Mouse (Mus musculus): ENCODE measurements around the gene Fyn.

Fyn gene

DNA sequence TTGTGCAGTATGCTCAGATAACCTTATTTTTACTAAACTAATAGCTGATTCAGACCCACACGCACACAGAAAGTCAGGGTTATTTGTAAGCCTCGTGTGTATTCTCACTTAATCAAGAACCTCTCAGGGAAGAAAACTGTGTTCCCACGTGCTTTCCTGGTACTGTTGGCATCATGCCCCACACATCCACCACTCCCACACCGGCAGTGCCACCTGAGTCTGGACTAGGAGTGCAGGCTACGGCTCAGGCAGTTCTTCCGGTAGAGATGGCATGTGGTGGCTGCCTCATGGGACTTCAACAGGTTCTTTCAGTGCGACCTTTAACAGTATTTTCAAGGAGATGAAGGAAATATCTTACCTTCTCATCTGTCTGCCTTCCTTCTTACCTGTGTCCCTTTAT lies 104.3 kb downstream of the Fyn start:
- DNase-seq: peak in 1 of 2 experiments; percentile 52

GRCm38 (mm10) chr10:39479361-39479760 lies 110.7 kb downstream of the Fyn start:
- DNase-seq: no peak

DNA sequence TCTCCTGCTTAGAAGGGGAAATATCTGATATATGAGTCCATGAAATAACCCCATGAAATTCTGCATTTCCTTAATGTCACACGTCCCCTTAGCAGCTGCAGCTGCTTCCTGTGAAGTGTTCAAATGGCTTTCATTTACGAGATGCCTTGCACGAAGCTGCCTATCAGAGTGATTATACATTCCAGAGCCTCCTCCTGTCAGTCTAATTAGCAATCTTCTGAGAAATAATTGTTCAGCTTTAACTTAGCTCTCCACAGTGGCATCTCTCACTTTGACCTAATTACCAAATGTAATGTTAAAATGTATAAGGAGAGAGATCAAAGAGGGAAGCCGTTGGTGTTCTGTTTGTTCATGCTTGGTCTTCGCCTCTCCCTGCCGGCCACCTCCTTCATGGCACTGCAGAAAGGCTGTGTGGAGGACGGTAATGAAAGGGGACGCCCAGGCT lies 115.7 kb downstream of the Fyn start:
- no peak for DNase-seq

DNA sequence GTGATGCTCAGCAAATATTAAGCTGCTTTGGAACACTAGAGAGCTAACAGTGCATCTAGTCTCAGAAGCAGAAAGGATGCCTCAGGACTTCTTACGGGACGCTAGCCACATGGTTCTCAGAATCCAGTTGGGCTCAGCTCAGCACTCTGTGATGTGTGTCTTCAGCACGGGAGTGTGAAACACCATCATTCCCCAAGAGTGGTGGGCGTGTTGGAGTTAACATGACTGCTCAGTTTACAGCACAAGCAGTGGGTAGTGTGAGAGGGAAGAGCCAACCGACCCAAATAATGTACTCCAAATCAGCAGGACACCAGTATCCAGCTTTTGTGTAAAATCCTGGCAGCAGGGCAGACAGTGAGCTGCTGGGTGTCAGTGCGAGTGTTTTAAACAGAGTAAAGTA lies 116.2 kb downstream of the Fyn start:
- DNase-seq: no peak

DNA sequence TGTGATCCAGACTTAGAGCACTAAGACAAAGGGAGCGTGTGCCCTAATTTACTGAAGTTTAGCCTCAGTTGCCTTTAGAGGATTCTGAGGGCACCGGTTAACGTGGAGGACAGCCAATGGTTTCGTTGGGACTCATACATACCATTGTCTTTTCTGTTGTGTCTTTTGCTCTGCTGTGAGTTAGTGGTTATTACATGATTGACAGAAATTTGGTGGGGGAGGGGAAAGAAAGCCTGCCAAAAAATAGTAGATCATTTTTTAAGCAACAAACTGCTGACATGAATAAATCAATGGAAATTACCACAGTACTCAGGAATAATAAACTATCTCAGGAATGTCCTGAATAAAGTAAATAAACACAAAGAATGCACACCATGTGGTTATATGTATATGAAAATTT lies 117.3 kb downstream of the Fyn start:
- DNase-seq: no peak

GRCm38 (mm10) chr10:39486501-39487450 lies 118.1 kb downstream of the Fyn start:
- DNase-seq: no peak

DNA sequence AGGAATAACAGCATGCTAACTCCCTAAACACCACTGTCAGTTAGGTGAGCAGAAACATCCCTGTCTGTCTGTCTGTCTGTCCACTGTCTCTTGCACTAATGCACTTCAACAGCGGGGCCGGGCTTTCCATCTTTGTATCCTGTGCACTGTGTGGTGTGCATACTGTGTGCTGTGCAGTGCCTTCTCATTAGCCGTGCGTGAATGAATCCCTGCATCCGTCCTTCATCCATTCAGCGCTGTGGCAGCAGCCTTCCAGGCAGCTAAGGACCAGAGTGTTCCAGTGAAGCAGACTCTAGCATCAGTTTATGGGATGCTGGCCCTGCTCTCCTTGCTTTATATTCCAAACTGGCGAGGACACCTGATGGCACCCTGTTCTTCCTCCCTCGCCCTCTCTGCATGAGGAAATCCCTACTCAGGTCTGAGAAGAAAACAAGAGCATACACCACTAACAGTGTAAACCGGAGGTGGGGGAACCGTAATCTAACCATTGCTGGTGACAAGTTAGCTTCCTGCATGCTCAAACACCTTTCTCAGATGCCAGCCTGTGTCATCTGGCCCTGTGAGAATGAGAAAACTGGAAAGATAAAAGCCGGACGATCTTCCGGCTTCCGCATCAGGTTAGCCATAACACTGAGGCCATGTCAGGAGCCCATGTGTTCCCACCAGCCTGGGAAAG lies 119.2 kb downstream of the Fyn start:
- DNase-seq: no peak

DNA sequence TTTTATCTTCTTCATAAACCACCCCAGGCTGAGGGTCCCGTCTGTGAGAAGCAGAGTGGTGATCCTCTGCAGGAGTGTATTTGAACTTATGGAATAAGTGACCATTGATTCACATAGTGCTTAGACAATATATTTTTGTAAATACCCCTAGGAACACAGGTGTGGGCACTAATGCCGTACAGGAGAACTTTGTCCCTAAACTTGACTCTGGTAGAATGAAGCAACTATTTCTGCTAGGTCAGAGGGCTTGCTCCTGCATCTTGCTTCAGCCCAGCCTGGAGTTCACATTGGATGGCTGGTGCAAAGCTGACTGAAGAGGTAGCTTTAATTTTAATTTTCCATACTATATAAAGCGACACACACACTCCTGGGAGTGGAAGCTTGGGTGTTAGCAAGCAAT lies 119.9 kb downstream of the Fyn start:
- no peak for DNase-seq

DNA sequence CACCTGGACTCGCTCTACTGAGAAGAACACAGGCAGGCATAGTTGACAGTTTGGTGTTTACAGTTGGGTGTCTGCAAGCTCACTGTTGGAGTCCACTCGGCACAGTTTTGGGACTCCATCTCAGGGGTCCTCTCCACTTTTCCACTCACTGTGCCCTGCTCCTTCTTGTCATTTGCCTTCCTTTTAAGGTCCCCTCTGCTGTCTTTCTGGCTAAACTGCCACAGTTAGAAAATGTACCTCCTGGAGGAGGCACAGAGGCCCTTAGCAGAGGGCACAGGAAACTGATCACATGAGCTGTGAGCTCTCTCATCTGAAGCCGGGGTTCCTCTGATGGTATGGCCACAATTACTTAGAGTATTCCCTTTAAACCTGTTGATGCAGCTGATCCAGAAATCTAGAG lies 120.3 kb downstream of the Fyn start:
- DNase-seq: no peak

- no peak for DNase-seq
Observed at GRCm38 (mm10) chr10:39490349-39491121, 121.9 kb downstream of the Fyn start.

DNA sequence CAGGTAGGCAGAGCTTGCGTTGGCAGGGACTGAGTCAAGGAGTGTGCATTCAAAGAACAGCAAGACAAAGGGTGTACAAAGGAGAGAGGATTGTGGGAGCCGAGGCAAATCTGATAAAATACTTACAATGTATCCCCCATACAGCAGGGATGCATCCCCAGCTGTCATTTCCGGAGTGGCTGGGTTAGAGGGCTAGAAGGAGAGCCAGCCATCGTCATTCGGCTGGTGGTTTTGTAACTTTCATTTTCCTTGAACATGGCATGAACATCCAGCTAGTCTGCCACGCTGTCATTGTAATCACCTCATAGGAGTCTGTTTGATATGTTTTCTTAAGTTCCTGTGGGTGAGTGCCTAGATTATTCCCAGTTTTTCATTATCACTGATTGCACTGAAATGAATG lies 123.5 kb downstream of the Fyn start:
- no peak for DNase-seq

DNA sequence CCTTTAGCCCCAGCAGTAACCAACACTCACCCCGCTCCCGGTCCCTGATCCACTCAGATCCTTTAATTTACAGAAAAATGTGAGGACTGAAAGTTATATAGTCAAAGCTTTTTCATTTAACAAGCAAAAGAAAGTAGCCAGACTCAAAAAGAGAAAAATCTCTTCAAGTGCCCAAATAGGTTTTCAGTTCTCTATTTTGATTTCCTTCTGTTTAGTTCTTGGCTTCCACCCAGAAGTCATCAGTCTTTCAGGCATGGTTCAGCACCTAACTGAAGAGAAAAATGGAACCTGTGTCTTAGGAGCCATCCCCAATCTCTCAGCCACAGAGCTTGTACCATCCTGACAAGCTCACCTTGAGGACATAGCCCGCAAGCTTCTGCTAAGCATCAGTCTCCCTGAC lies 124.4 kb downstream of the Fyn start:
- DNase-seq: no peak

DNA sequence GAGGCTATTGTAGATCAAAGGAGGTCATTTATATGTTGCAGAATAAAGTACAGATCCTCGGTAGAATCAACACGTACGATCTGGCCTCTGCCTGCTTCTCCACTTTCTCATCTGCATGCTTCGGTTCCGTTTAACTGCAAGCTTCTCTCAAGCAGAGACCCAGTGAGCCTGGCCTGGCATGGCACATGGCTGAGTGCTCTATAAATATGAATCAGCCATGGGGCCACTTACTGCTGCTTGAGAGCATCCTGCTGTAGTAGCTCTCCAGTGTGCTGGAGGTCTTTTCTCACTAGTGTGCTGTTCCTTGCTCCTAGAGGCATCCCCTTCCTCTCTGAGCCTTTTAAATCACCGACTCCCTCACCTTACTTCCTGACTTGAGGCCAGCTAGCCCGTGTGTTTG lies 130.0 kb downstream of the Fyn start:
- peak; percentile 62 to 67 for DNase-seq

DNA sequence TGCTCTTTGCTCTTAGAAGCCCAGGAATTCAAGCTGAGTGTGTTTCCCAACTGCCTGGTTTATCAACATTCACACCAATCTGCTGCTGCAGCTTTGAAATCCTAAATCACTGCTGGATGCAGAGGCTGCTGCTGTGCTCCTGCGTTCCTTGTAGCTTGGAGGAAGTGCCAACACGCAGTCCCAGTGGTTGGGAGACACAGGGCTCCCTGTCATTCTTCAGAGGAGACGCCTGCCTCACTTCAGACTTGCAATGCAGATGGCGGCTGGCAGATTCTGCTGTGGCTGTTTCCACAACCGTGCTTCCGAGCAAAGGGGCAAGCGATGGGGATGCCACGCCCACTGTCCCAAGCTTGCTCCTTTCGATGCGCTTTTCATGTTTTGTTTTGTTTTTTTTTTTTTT lies 132.9 kb downstream of the Fyn start:
- no peak for DNase-seq

DNA sequence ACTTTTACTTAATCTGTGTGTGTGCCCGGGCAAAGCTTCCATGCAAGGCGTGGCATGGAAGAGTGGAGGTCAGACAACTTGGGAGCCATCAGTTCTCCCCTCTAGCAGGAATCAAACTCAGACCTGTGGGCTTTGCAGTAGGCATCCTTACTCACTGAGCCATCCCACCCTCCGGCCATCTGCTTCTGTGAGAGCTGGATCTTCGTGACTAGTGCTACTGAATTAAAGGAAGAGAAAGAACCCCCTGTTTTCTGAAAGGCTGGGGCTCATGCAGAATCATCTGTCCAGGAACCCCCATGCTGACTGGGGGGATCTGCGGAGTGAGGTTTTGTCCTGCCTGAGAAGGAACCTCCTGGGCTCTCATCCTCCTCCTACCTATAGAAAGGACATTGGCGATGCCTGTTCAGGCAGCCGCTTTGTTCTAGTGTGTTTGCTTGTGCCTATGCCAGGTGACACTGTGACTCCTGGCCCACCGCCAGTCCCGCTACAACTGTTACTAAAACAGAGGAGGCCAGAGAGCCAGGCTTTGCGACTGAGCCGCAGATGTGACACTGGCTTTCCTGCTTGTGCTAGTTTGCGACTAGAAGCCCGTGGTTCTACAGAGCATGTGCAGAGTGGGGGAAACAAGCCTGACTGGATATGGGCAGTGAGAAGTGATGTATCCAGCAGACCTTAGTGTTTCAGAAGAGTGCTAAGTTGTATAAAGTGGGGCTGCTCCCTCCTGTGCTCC lies 133.5 kb downstream of the Fyn start:
- DNase-seq: peak; percentile 75 to 87

GRCm38 (mm10) chr10:39503331-39503730 lies 134.7 kb downstream of the Fyn start:
- no peak for DNase-seq

DNA sequence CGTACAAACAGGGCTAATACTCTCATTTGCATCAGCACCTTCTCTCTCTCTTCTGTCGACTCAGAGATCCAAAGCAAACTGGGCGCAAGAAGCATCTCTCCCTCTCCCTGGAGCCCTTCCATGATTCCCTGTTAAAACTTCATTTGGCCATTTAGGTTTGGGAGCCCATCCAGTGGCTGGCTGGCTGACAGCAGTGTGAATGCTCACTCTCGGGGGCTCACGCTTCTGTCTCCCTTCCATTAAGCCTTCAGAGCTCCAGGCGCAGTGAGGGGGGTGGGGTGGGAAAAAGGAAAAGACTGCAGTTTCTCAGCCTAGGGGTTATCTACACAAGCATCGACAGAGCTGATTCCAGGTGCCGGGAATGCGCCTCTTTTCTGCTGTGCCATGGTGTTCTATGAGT lies 136.4 kb downstream of the Fyn start:
- DNase-seq: peak in 1 of 2 experiments; percentile 43

- DNase-seq: no peak
Observed at GRCm38 (mm10) chr10:39505621-39506020, 137.0 kb downstream of the Fyn start.

DNA sequence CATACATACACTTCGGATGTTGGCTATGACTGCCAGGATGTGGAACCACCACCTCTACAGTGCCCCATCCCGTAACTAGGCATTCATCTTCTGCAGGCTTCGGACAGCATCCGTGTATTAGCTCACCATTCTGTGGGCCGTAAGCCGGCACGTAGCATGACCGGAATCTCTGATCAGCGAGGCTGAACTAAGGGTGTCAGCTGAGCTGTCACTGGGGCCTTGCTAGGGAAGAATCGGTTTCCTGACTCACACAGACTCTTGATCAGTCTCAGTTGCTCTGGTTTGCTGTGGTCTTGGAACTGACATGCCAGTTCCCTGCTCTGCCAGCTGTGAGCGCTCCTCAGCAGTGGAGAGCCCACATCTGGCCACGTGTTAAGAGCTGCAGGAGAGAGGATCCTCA lies 137.7 kb downstream of the Fyn start:
- peak; percentile 40 to 45 for DNase-seq

- peak; percentile 72 for DNase-seq
Observed at GRCm38 (mm10) chr10:39506831-39507230, 138.2 kb downstream of the Fyn start.

- peak in 1 of 2 experiments; percentile 39 for DNase-seq
Observed at GRCm38 (mm10) chr10:39508801-39509200, 140.1 kb downstream of the Fyn start.

GRCm38 (mm10) chr10:39509937-39510336 lies 141.3 kb downstream of the Fyn start:
- DNase-seq: no peak

Data from cerebellum, postnatal 25 days (tissue).